Mouse (Mus musculus): ENCODE measurements at regions not wholly inside any gene's neighbourhood (a gene's known extent, or its start where the extent isn't known, plus 50 kb on each side); places are given as distances from the start of the nearest gene placed in this dataset.
"Not testable (repeated sequence)": the region's sequence is repeated elsewhere in the genome, so short reads cannot be mapped to it uniquely, and the experiment has no call there.

- H3K36me3 ChIP-seq (ENCODE audit: control insufficient read depth, insufficient read depth, low read length); H3K9me3 ChIP-seq (ENCODE audit: control insufficient read depth, low read length); H3K4me3 ChIP-seq (ENCODE audit: low read depth, low read length); H3K27me3 ChIP-seq (replicated peaks; ENCODE audit: control insufficient read depth, insufficient read depth, low read length); H3K4me1 ChIP-seq (replicated peaks; ENCODE audit: control insufficient read depth, insufficient read depth, low read length); ATAC-seq (replicated peaks; ENCODE audit: low FRiP score, low TSS enrichment, low read depth); H3K9ac ChIP-seq (ENCODE audit: low read length); DNase-seq (ENCODE audit: low spot score); H3K27ac ChIP-seq (ENCODE audit: low read depth); H3K4me2 ChIP-seq (ENCODE audit: low read length): not testable (repeated sequence)
- WGBS, result no CpG with 5 or more reads among the region's 4 CpGs
Observed at GRCm38 (mm10) chr14:52821617-52822016, 326.1 kb upstream of the Olfr1507 start.

GRCm38 (mm10) chr14:52811128-52811415, 315.5 kb upstream of the Olfr1507 start:
- not testable (repeated sequence) for H3K9ac ChIP-seq (ENCODE audit: low read length); DNase-seq (ENCODE audit: low spot score); H3K4me1 ChIP-seq (replicated peaks; ENCODE audit: control insufficient read depth, insufficient read depth, low read length); H3K27me3 ChIP-seq (replicated peaks; ENCODE audit: control insufficient read depth, insufficient read depth, low read length); H3K4me2 ChIP-seq (ENCODE audit: low read length); ATAC-seq (replicated peaks; ENCODE audit: low FRiP score, low TSS enrichment, low read depth); H3K27ac ChIP-seq (ENCODE audit: low read depth); H3K9me3 ChIP-seq (ENCODE audit: control insufficient read depth, low read length); H3K36me3 ChIP-seq (ENCODE audit: control insufficient read depth, insufficient read depth, low read length); H3K4me3 ChIP-seq (ENCODE audit: low read depth, low read length)
- WGBS, result 90% methylated on average over 2 of the region's 5 CpGs

GRCm38 (mm10) chr14:52810275-52811127, 315.0 kb upstream of the Olfr1507 start:
- not testable (repeated sequence) for H3K9me3 ChIP-seq (ENCODE audit: control insufficient read depth, low read length); DNase-seq (ENCODE audit: low spot score); H3K27me3 ChIP-seq (replicated peaks; ENCODE audit: control insufficient read depth, insufficient read depth, low read length); H3K9ac ChIP-seq (ENCODE audit: low read length); H3K4me2 ChIP-seq (ENCODE audit: low read length); ATAC-seq (replicated peaks; ENCODE audit: low FRiP score, low TSS enrichment, low read depth); H3K4me3 ChIP-seq (ENCODE audit: low read depth, low read length); H3K27ac ChIP-seq (ENCODE audit: low read depth); H3K4me1 ChIP-seq (replicated peaks; ENCODE audit: control insufficient read depth, insufficient read depth, low read length); H3K36me3 ChIP-seq (ENCODE audit: control insufficient read depth, insufficient read depth, low read length)
- 63% methylated on average over 8 of the region's 8 CpGs for WGBS

- not testable (repeated sequence) for DNase-seq (ENCODE audit: low spot score); H3K36me3 ChIP-seq (ENCODE audit: control insufficient read depth, insufficient read depth, low read length); H3K4me1 ChIP-seq (replicated peaks; ENCODE audit: control insufficient read depth, insufficient read depth, low read length); H3K4me3 ChIP-seq (ENCODE audit: low read depth, low read length); H3K27ac ChIP-seq (ENCODE audit: low read depth); H3K9me3 ChIP-seq (ENCODE audit: control insufficient read depth, low read length); ATAC-seq (replicated peaks; ENCODE audit: low FRiP score, low TSS enrichment, low read depth); H3K4me2 ChIP-seq (ENCODE audit: low read length); H3K27me3 ChIP-seq (replicated peaks; ENCODE audit: control insufficient read depth, insufficient read depth, low read length); H3K9ac ChIP-seq (ENCODE audit: low read length)
- 74% methylated on average over 2 of the region's 2 CpGs for WGBS
Observed at GRCm38 (mm10) chr14:52801705-52802104, 306.2 kb upstream of the Olfr1507 start.

GRCm38 (mm10) chr14:52792600-52792999, 297.1 kb upstream of the Olfr1507 start:
- not testable (repeated sequence) for H3K4me1 ChIP-seq (replicated peaks; ENCODE audit: control insufficient read depth, insufficient read depth, low read length); H3K9me3 ChIP-seq (ENCODE audit: control insufficient read depth, low read length); H3K27me3 ChIP-seq (replicated peaks; ENCODE audit: control insufficient read depth, insufficient read depth, low read length); DNase-seq (ENCODE audit: low spot score); H3K9ac ChIP-seq (ENCODE audit: low read length); ATAC-seq (replicated peaks; ENCODE audit: low FRiP score, low TSS enrichment, low read depth); H3K4me3 ChIP-seq (ENCODE audit: low read depth, low read length); H3K36me3 ChIP-seq (ENCODE audit: control insufficient read depth, insufficient read depth, low read length); H3K27ac ChIP-seq (ENCODE audit: low read depth); H3K4me2 ChIP-seq (ENCODE audit: low read length)
- 91% methylated on average over 7 of the region's 9 CpGs for WGBS

GRCm38 (mm10) chr14:52791828-52792227, 296.3 kb upstream of the Olfr1507 start:
- WGBS, result 37% methylated on average over 6 of the region's 6 CpGs
- H3K4me3 ChIP-seq (ENCODE audit: low read depth, low read length); H3K4me1 ChIP-seq (replicated peaks; ENCODE audit: control insufficient read depth, insufficient read depth, low read length); H3K9ac ChIP-seq (ENCODE audit: low read length); H3K36me3 ChIP-seq (ENCODE audit: control insufficient read depth, insufficient read depth, low read length); DNase-seq (ENCODE audit: low spot score); ATAC-seq (replicated peaks; ENCODE audit: low FRiP score, low TSS enrichment, low read depth); H3K9me3 ChIP-seq (ENCODE audit: control insufficient read depth, low read length); H3K4me2 ChIP-seq (ENCODE audit: low read length); H3K27me3 ChIP-seq (replicated peaks; ENCODE audit: control insufficient read depth, insufficient read depth, low read length); H3K27ac ChIP-seq (ENCODE audit: low read depth): not testable (repeated sequence)

- H3K36me3 ChIP-seq (ENCODE audit: control insufficient read depth, insufficient read depth, low read length); ATAC-seq (replicated peaks; ENCODE audit: low FRiP score, low TSS enrichment, low read depth); H3K9me3 ChIP-seq (ENCODE audit: control insufficient read depth, low read length); H3K4me1 ChIP-seq (replicated peaks; ENCODE audit: control insufficient read depth, insufficient read depth, low read length); H3K27me3 ChIP-seq (replicated peaks; ENCODE audit: control insufficient read depth, insufficient read depth, low read length); H3K4me3 ChIP-seq (ENCODE audit: low read depth, low read length); H3K9ac ChIP-seq (ENCODE audit: low read length); DNase-seq (ENCODE audit: low spot score); H3K27ac ChIP-seq (ENCODE audit: low read depth); H3K4me2 ChIP-seq (ENCODE audit: low read length): not testable (repeated sequence)
- WGBS, result 67% methylated on average over 4 of the region's 4 CpGs
Observed at GRCm38 (mm10) chr14:52782832-52783231, 287.3 kb upstream of the Olfr1507 start.

GRCm38 (mm10) chr14:52775816-52776215, 280.3 kb upstream of the Olfr1507 start:
- not testable (repeated sequence) for H3K4me3 ChIP-seq (ENCODE audit: low read depth, low read length); H3K4me2 ChIP-seq (ENCODE audit: low read length); H3K27ac ChIP-seq (ENCODE audit: low read depth); H3K4me1 ChIP-seq (replicated peaks; ENCODE audit: control insufficient read depth, insufficient read depth, low read length); H3K9me3 ChIP-seq (ENCODE audit: control insufficient read depth, low read length); H3K36me3 ChIP-seq (ENCODE audit: control insufficient read depth, insufficient read depth, low read length); H3K9ac ChIP-seq (ENCODE audit: low read length); DNase-seq (ENCODE audit: low spot score); ATAC-seq (replicated peaks; ENCODE audit: low FRiP score, low TSS enrichment, low read depth); H3K27me3 ChIP-seq (replicated peaks; ENCODE audit: control insufficient read depth, insufficient read depth, low read length)
- 84% methylated on average over 2 of the region's 2 CpGs for WGBS

GRCm38 (mm10) chr14:52769450-52769849, 273.9 kb upstream of the Olfr1507 start:
- WGBS, result no CpG with 5 or more reads among the region's 1 CpGs
- H3K4me2 ChIP-seq (ENCODE audit: low read length); DNase-seq (ENCODE audit: low spot score); H3K4me1 ChIP-seq (replicated peaks; ENCODE audit: control insufficient read depth, insufficient read depth, low read length); H3K9me3 ChIP-seq (ENCODE audit: control insufficient read depth, low read length); H3K36me3 ChIP-seq (ENCODE audit: control insufficient read depth, insufficient read depth, low read length); H3K9ac ChIP-seq (ENCODE audit: low read length); ATAC-seq (replicated peaks; ENCODE audit: low FRiP score, low TSS enrichment, low read depth); H3K27ac ChIP-seq (ENCODE audit: low read depth); H3K4me3 ChIP-seq (ENCODE audit: low read depth, low read length); H3K27me3 ChIP-seq (replicated peaks; ENCODE audit: control insufficient read depth, insufficient read depth, low read length): not testable (repeated sequence)

Data from intestine, embryonic 14.5 days (tissue).